Mouse (Mus musculus) limb, embryonic 13.5 days (tissue): ENCODE data around the gene Tenm3. TPM values are rescaled to one million over a fixed set of nuclear protein-coding genes. Genes with fewer than 3 reads are reported as not detected.
A peak's percentile ranks its signal among the peaks of the same experiment; 100 is the strongest.

Experiments
- ATAC-seq: fragments of 200-750 bp; cut with Nextera tagmentation; 2 replicates; pipeline ENCODE4 v1.8.0; 2017; ENCODE audit warnings: low read depth, moderate number of reproducible peaks, moderate TSS enrichment; ENCODE audit not compliant: low FRiP score
- H3K27ac ChIP-seq: fragments of 300-500 bp; sonication (generic); 2 replicates; pipeline ENCODE4 v1.5.1; 2015; ENCODE audit warnings: inconsistent platforms, mild to moderate bottlenecking, moderate library complexity
- H3K27me3 ChIP-seq: fragments of 300-500 bp; sonication (generic); 2 replicates; pipeline ENCODE4 v1.6.1; 2015; ENCODE audit warnings: mild to moderate bottlenecking, inconsistent platforms
- H3K36me3 ChIP-seq: fragments of 300-500 bp; sonication (generic); 2 replicates; pipeline ENCODE4 v1.6.1; 2015; ENCODE audit warnings: inconsistent platforms, mild to moderate bottlenecking, moderate library complexity
- H3K4me1 ChIP-seq: fragments of 300-500 bp; sonication (generic); 2 replicates; pipeline ENCODE4 v1.6.1; 2015; ENCODE audit warnings: inconsistent platforms
- H3K4me2 ChIP-seq: fragments of 300-500 bp; sonication (generic); replicated peaks from 2 replicates; pipeline ENCODE4 v1.6.1; 2015; ENCODE audit warnings: inconsistent platforms, mild to moderate bottlenecking, moderate library complexity
- H3K4me3 ChIP-seq: fragments of 300-500 bp; sonication (generic); 2 replicates; pipeline ENCODE4 v1.5.1; 2015; ENCODE audit warnings: moderate library complexity, mild to moderate bottlenecking, inconsistent platforms
- H3K9ac ChIP-seq: fragments of 300-500 bp; sonication (generic); 2 replicates; pipeline ENCODE4 v1.6.1; 2015; ENCODE audit warnings: mild to moderate bottlenecking, inconsistent platforms
- H3K9me3 ChIP-seq: fragments of 300-500 bp; sonication (generic); 2 replicates; pipeline ENCODE4 v1.6.1; 2016; ENCODE audit warnings: inconsistent platforms
- WGBS: fragments of 180-500 bp; shearing (Covaris S2); methylation state at CpG from one replicate; pipeline ENCODE4 v1.1.7; 2015; 5-methylcytosine and 5-hydroxymethylcytosine counted together
- polyA plus RNA-seq: library from polyadenylated mRNA; unstranded; fragments of >200 nt; fragmentation: Nextera tagmentation; extraction: Ambion mirVana; gene quantifications from 2 replicates; pipeline ENCODE4 v1.2.1, GENCODE M21; 2015

Tenm3 gene
- polyA plus RNA-seq, 1 experiment from 2014 or later = 41.0 TPM

- Histone ChIP-seq H3K9ac (no peak overlapping the region), H3K4me2 (0 out of 2 replicates have a peak overlapping the region, but pooled peaks have one; percentile 19), H3K9me3 (no peaks in the 10 kb centered on the region), H3K27ac (no peak overlapping the region), H3K27me3 (0 out of 2 replicates have a peak, but pooled peaks cover 5% of the 10 kb centered on the region), H3K36me3 (no peaks in the 10 kb centered on the region), H3K4me3 (no peak overlapping the region), H3K4me1 (peaks cover 40% of the 10 kb centered on the region)
- peak; percentile 57; the same call in 1 of the 2 replicates for ATAC-seq
- 60% methylated on average over 10 of the region's 10 CpGs for WGBS
Measured at GRCm38 (mm10) chr8:48690665-48691395, 152.9 kb downstream of the Tenm3 start.

DNA sequence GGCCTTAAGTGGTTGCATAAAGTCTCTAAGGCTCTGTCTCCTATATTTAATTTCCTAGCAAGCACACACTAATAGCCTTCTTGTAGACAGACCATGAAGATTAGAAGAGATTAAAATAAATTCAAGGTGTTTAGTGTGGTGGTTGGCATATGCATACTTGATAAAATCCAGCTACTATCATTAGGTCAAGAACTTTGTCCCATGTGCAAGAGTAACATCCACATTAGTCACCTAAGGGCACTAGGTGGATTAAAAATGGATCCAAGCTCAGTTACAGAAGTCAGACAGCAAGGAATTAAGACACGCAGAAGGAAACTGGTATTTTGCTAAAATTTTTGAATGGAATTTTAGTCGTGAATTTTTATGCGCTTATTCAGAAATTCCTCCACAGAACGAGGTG, 155.0 kb downstream of the Tenm3 start:
- Histone ChIP-seq H3K36me3 (no peaks in the 10 kb centered on the region), H3K9me3 (no peaks in the 10 kb centered on the region), H3K4me2 (no peak overlapping the region), H3K27me3 (no peaks in the 10 kb centered on the region), H3K4me1 (peaks cover 40% of the 10 kb centered on the region), H3K27ac (no peak overlapping the region), H3K9ac (no peak overlapping the region), H3K4me3 (no peak overlapping the region)
- no peak for ATAC-seq
- 61% methylated on average over 4 of the region's 4 CpGs for WGBS

DNA sequence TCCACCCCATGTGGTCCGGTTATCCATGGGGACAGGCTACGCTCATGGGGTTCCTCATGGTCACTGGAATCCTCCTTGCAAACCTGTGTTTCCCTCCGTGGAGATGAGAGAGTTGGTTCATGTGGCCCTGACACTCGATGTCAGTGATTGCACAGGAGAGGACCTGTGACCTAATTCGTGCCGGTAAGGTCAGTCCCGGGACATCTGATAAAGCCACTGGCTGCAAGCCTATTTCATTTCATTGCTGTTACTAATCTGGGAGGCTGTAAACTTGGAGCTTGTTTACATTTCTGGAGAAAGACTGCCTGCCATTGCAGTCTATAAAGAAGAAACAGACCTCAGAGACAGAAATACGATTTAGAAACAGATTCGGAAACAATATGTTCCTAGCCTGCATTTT, 155.6 kb downstream of the Tenm3 start:
- no peak overlapping the region for H3K27ac ChIP-seq
- no peaks in the 10 kb centered on the region for H3K9me3 ChIP-seq
- WGBS = 31% methylated on average over 9 of the region's 9 CpGs
- ATAC-seq = no peak
- H3K27me3 ChIP-seq = no peaks in the 10 kb centered on the region
- 0 out of 2 replicates have a peak overlapping the region, but pooled peaks have one; percentile 5 for H3K4me2 ChIP-seq
- H3K36me3 ChIP-seq = no peaks in the 10 kb centered on the region
- H3K4me1 ChIP-seq = peaks cover 39% of the 10 kb centered on the region
- H3K9ac ChIP-seq = no peak overlapping the region
- H3K4me3 ChIP-seq = no peak overlapping the region

- H3K9me3 ChIP-seq = no peaks in the 10 kb centered on the region
- H3K4me3 ChIP-seq = no peak overlapping the region
- no peak for ATAC-seq
- no peak overlapping the region for H3K9ac ChIP-seq
- no peak overlapping the region for H3K27ac ChIP-seq
- 85% methylated on average over 2 of the region's 2 CpGs for WGBS
- no peaks in the 10 kb centered on the region for H3K36me3 ChIP-seq
- peaks cover 26% of the 10 kb centered on the region for H3K4me1 ChIP-seq
- peaks cover 4% of the 10 kb centered on the region; the same call in 1 of the 2 replicates for H3K27me3 ChIP-seq
- H3K4me2 ChIP-seq = no peak overlapping the region
Measured at GRCm38 (mm10) chr8:48673476-48673875, 170.3 kb downstream of the Tenm3 start.

DNA sequence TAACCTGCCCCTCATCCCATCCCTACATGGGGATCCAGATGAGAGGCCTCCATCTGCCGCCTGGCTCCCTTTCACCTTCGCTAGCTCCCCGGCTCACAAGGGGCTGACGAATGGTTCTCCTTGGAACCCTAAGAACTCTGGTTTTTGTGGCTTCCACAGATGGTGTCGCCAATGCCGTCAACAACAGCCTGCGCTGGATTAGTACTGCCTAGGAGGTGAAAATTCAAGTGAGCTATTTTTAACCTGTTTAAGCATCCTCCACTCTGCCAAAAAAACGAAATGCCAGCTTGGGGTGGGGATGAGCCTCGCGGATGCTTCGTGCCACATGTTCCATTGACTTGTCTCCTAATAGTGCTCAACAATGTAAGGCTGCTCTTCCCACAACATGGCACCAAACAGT, 171.3 kb downstream of the Tenm3 start:
- Histone ChIP-seq H3K27ac (no peak overlapping the region), H3K4me3 (no peak overlapping the region), H3K27me3 (peaks cover 4% of the 10 kb centered on the region; the same call in 1 of the 2 replicates), H3K9ac (no peak overlapping the region), H3K9me3 (no peaks in the 10 kb centered on the region), H3K4me2 (no peak overlapping the region), H3K36me3 (no peaks in the 10 kb centered on the region), H3K4me1 (peaks cover 26% of the 10 kb centered on the region)
- WGBS = 90% methylated on average over 11 of the region's 11 CpGs
- no peak for ATAC-seq

- Histone ChIP-seq H3K9ac (no peak overlapping the region), H3K4me3 (no peak overlapping the region), H3K27me3 (peaks cover 4% of the 10 kb centered on the region; the same call in 1 of the 2 replicates), H3K9me3 (no peaks in the 10 kb centered on the region), H3K4me2 (0 out of 2 replicates have a peak overlapping the region, but pooled peaks have one; percentile 4), H3K4me1 (peaks cover 24% of the 10 kb centered on the region), H3K36me3 (no peaks in the 10 kb centered on the region), H3K27ac (no peak overlapping the region)
- WGBS = 25% methylated on average over 4 of the region's 4 CpGs
- no peak for ATAC-seq
Measured at GRCm38 (mm10) chr8:48671318-48671717, 172.4 kb downstream of the Tenm3 start.

DNA sequence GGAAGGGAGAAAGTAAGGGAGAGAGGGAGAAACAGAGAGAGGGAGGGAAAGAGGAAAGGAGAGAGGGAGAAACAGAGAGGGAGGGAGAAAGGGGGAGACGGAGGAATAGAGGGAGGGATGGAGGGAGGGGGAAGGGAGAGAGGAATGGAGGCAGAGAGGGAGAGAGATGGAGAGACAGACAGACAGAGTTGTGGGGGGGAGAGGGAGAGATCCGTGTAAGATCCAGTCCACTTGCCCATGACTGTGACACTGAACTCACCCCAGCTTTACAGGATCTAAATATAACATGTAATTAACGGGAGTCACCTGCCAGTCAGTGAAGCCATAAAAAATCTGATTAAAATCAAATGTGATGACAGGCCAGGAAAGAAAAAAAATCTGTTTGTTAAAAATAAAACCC, 172.9 kb downstream of the Tenm3 start:
- no peak overlapping the region for H3K27ac ChIP-seq
- ATAC-seq = no peak
- WGBS = 14% methylated on average over 3 of the region's 3 CpGs
- H3K4me1 ChIP-seq = peaks cover 24% of the 10 kb centered on the region
- 0 out of 2 replicates have a peak overlapping the region, but pooled peaks have one; percentile 4 for H3K4me2 ChIP-seq
- no peaks in the 10 kb centered on the region for H3K9me3 ChIP-seq
- H3K9ac ChIP-seq = no peak overlapping the region
- no peaks in the 10 kb centered on the region for H3K36me3 ChIP-seq
- H3K27me3 ChIP-seq = peaks cover 4% of the 10 kb centered on the region; the same call in 1 of the 2 replicates
- no peak overlapping the region for H3K4me3 ChIP-seq

GRCm38 (mm10) chr8:48670387-48670786, 173.4 kb downstream of the Tenm3 start:
- Histone ChIP-seq H3K4me2 (no peak overlapping the region), H3K9me3 (no peaks in the 10 kb centered on the region), H3K4me3 (no peak overlapping the region), H3K27me3 (peaks cover 4% of the 10 kb centered on the region; the same call in 1 of the 2 replicates), H3K27ac (no peak overlapping the region), H3K36me3 (no peaks in the 10 kb centered on the region), H3K4me1 (peaks cover 24% of the 10 kb centered on the region), H3K9ac (no peak overlapping the region)
- no peak for ATAC-seq
- WGBS = 56% methylated on average over 1 of the region's 1 CpGs

DNA sequence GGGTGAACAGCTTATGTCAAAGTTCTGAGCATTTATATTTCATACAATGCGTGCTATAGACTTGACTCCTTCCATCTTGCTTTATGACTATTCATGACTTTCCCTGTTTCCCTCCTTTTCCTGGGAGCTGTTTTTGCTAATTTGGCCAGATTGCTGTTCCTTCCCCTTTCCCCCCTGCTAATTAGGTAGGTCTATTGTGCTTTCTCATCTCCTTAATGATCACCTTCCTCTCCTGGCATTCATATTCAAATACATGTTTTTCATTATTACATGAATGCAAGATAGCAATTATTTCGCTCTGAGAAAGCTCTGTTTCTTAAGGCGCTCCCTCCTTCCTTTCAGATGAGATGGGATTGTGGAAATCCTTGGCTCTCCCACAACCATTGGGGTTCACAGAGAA, 178.6 kb downstream of the Tenm3 start:
- Histone ChIP-seq H3K27me3 (no peaks in the 10 kb centered on the region), H3K27ac (no peak overlapping the region), H3K9me3 (no peaks in the 10 kb centered on the region), H3K4me2 (no peak overlapping the region), H3K9ac (no peak overlapping the region), H3K36me3 (no peaks in the 10 kb centered on the region), H3K4me1 (peaks cover 8% of the 10 kb centered on the region), H3K4me3 (no peak overlapping the region)
- no peak for ATAC-seq
- 89% methylated on average over 3 of the region's 3 CpGs for WGBS

DNA sequence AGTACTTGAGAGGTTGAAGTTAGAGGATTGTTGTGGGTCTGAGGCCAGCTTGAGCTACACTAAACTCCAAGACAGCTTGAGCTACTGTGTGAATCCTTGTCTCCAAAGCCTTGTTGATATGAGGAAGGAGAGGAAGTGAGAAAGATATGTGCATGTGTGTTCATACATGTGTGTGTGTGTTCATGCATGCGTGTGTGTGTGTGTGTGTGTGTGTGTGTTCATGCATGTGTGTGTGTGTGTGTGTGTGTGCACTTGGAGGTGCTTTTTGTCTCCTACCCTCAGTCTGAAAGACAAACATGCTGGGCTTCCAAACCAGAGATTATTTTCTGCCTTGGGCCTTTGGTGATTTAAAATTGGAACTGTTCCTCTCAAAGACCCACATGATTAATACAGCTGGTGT, 184.5 kb downstream of the Tenm3 start:
- no peaks in the 10 kb centered on the region for H3K27me3 ChIP-seq
- no peak overlapping the region for H3K4me2 ChIP-seq
- H3K9ac ChIP-seq = no peak overlapping the region
- H3K27ac ChIP-seq = no peak overlapping the region
- 87% methylated on average over 1 of the region's 1 CpGs for WGBS
- no peaks in the 10 kb centered on the region for H3K36me3 ChIP-seq
- no peaks in the 10 kb centered on the region for H3K9me3 ChIP-seq
- ATAC-seq = no peak
- no peak overlapping the region for H3K4me3 ChIP-seq
- H3K4me1 ChIP-seq = peaks cover 5% of the 10 kb centered on the region

DNA sequence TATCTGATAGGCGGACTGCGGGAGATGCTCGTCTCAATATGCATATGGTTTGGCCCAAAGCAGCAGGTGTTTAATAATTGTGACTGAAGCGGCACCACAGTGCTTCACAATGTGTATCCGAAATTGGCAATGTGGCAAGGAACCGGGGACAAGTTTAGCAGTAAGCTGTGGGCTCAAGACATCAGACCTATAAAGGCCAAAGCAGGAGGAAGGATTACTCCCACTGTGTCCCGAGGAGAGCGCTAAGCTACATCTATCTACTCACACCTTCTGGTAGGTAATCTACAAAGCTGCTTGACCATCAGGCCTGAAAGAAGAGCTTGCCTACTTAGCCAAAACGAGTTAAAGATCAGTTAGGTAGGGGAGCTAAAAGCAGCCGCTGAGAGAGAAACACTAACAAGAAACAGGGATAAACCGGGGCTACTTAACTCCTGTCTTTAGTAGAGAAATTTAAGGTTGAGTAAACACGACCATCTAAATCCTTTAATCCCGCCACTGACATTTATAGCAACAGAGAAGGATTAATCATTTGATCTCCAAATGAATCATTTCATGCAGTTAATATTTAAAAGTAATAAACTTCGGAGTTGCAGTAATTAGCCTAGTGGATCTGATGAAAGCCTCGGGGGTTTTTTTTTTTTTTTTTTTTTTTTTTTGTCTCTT, 188.2 kb downstream of the Tenm3 start:
- Histone ChIP-seq H3K9me3 (no peaks in the 10 kb centered on the region), H3K4me2 (no peak overlapping the region), H3K4me3 (no peak overlapping the region), H3K27ac (no peak overlapping the region), H3K27me3 (no peaks in the 10 kb centered on the region), H3K9ac (no peak overlapping the region), H3K4me1 (peaks cover 5% of the 10 kb centered on the region), H3K36me3 (no peaks in the 10 kb centered on the region)
- ATAC-seq = no peak
- WGBS = 33% methylated on average over 15 of the region's 15 CpGs

DNA sequence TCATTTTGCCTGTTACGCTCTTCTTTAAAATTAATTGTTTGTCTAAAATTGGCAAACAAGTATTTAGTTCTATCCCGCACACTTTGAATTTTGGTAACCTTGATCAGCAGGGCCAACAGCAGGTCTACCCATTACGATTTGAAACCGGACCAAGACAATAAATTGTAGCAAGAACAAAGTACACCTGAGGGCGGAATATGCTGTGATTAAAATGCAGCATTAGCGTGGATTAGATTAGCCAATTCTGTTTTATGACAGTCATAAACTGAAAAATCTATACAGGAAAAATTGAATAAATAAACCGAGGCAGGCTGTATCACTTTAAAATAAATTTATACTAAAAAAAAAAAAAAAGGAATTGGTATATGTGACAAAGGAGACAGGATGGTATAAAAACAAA, 193.9 kb downstream of the Tenm3 start:
- Histone ChIP-seq H3K9me3 (no peaks in the 10 kb centered on the region), H3K27me3 (no peaks in the 10 kb centered on the region), H3K9ac (no peak overlapping the region), H3K36me3 (no peaks in the 10 kb centered on the region), H3K4me1 (peaks cover 7% of the 10 kb centered on the region), H3K4me3 (no peak overlapping the region), H3K27ac (no peak overlapping the region), H3K4me2 (no peak overlapping the region)
- WGBS = 66% methylated on average over 7 of the region's 7 CpGs
- no peak for ATAC-seq
